Mouse (Mus musculus) kidney, adult 2 months (tissue): ENCODE results near the gene Tmem28. TPM values are rescaled to one million over a fixed set of nuclear protein-coding genes. Genes with fewer than 3 reads are reported as not detected.

Source experiments
- DNase-seq: peaks from one replicate; pipeline ENCODE4 v3.0.0; 2021
- H3K27ac ChIP-seq: fragments of 200-500 bp; 2 replicates; pipeline ENCODE4 v1.5.1; 2012; ENCODE audit warnings: low read depth, low read length, control low read depth, inconsistent platforms; ENCODE audit not compliant: insufficient read depth
- H3K27me3 ChIP-seq: fragments of 200-500 bp; replicated peaks from 2 replicates; pipeline ENCODE4 v1.6.1; 2012; ENCODE audit warnings: mild to moderate bottlenecking, moderate library complexity, low read length, inconsistent platforms; ENCODE audit not compliant: control insufficient read depth, insufficient read depth
- H3K36me3 ChIP-seq: fragments of 200-500 bp; 2 replicates; pipeline ENCODE4 v1.6.1; 2012; ENCODE audit warnings: mild to moderate bottlenecking, moderate library complexity, low read length, inconsistent platforms; ENCODE audit not compliant: control insufficient read depth, insufficient read depth
- H3K4me1 ChIP-seq: fragments of 200-500 bp; 2 replicates; pipeline ENCODE4 v1.6.1; 2011; ENCODE audit warnings: low read length; ENCODE audit not compliant: control insufficient read depth, insufficient read depth
- H3K4me3 ChIP-seq: fragments of 200-500 bp; 2 replicates; pipeline ENCODE4 v1.5.1; 2011; ENCODE audit warnings: mild to moderate bottlenecking, low read depth, low read length, control low read depth; ENCODE audit not compliant: insufficient read depth
- CTCF ChIP-seq: fragments of 200-500 bp; conservative IDR thresholded peaks from 2 replicates; pipeline ENCODE4 v1.5.1; 2011; ENCODE audit warnings: low read depth, mild to moderate bottlenecking, control low read depth, low read length, moderate library complexity, mixed read lengths; ENCODE audit not compliant: insufficient read depth, insufficient read length
- POLR2A ChIP-seq: fragments of 200-500 bp; IDR thresholded peaks from one replicate; pipeline ENCODE4 v1.6.1; 2011; ENCODE audit warnings: low read depth, low read length, control low read depth
- WGBS: fragments of 180-500 bp; shearing (Covaris S2); methylation state at CpG from one replicate; pipeline ENCODE4 v1.1.7; 2018; 5-methylcytosine and 5-hydroxymethylcytosine counted together
- polyA plus RNA-seq: library from polyadenylated mRNA; depleted of rRNA; stranded (reverse); fragments of >200 nt; gene quantifications from 2 replicates; pipeline ENCODE4 v1.2.3, GENCODE M21; 2012; rRNA removed

The Tmem28 gene
- polyA plus RNA-seq, 1 experiment = 1.0 TPM

DNA sequence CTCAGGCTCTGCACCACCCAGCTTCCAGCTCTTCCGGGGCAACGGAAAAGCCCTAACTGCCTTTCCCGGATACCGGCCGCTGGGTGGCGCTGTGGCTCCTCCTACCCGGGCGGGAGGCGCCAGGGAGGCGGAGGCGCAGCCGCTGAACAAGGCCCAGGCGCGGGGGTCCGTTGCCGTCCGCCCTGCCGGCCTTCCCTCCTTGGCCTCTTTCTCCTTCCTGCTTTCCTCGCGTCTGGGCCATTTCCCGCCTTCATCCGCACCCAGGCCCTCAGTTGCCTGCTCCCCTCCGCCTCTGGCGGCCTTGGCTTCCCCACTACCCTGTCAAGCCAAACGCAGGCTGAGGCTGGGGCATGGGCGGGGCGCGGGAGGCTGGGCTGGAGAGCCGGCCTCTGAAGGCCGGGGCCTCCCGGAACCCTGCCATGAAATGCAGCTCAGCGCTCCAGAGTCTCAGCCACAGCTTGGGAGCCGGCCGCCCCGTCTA lies 32.5 kb downstream of the Tmem28 start:
- H3K4me3 ChIP-seq = peak overlapping the region; percentile 84
- H3K36me3 ChIP-seq = no peaks in the 10 kb centered on the region
- peak; percentile 71 for DNase-seq
- WGBS = under 1% methylated on average over 26 of the region's 35 CpGs
- H3K27ac ChIP-seq = no peak overlapping the region; the same call in 1 of the 2 replicates
- no peaks in the 10 kb centered on the region for H3K27me3 ChIP-seq
- TF ChIP-seq CTCF = peak; percentile 59
- TF ChIP-seq POLR2A = no peak
- no peaks in the 10 kb centered on the region for H3K4me1 ChIP-seq

DNA sequence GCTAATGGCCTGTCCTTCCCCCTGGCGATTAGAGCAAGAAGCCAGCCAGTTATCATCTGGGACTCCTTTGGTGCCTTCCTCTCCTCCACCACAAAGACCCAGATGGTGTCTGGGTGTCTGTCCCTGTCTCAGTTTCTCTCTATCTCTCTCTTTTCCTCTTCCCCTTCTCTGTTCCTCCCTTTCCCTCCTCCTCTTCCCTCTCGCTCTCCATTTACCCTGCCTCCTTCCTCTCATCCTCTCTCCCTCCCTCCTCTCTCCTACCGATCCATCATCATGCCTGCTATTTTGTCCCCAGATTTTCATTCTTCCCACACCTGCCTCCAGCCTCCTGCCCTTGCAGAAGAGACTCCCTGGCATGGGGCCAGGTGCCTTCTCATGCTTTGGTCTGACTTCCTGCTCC lies 33.0 kb downstream of the Tmem28 start:
- WGBS = 47% methylated on average over 3 of the region's 3 CpGs
- Histone ChIP-seq H3K27me3 (no peaks in the 10 kb centered on the region), H3K27ac (no peak overlapping the region), H3K4me3 (no peak overlapping the region), H3K36me3 (no peaks in the 10 kb centered on the region), H3K4me1 (no peaks in the 10 kb centered on the region)
- DNase-seq = no peak
- no peak for TF ChIP-seq CTCF
- TF ChIP-seq POLR2A = no peak

- Histone ChIP-seq H3K36me3 (no peaks in the 10 kb centered on the region), H3K27ac (no peak overlapping the region), H3K4me3 (no peak overlapping the region), H3K27me3 (no peaks in the 10 kb centered on the region), H3K4me1 (no peaks in the 10 kb centered on the region)
- WGBS = 60% methylated on average over 4 of the region's 4 CpGs
- DNase-seq = no peak
- TF ChIP-seq POLR2A (no peak), CTCF (no peak)
Observed at GRCm38 (mm10) chrX:99872228-99872627, 51.4 kb downstream of the Tmem28 start.

DNA sequence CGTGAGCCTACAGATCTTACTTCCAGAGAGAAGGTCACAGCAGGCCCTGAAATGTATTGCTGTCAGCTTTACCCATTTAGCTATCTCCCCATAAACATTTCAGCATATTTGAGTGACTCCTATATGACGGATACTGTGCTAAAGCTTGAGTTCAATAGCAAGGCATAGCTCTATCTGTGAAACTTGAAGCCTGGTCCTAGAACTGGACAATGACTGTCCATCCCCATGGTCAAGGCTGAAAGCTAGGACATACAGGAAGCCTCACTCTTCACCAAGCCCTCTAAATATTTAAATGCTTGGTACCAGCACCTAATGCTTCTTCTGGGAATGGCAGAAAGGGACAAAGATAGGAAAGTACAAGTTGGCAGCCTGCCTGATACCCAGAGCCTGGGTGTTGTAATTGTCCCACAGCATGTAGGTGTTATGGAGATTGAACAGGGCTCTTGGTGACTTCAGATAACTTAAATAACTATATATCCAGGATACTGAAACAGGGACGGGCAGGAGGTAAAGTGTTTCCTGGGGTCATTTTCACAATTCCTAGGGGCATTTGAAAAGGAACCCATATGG lies 51.9 kb downstream of the Tmem28 start:
- Histone ChIP-seq H3K4me3 (no peak overlapping the region), H3K27ac (no peak overlapping the region), H3K27me3 (no peaks in the 10 kb centered on the region), H3K4me1 (no peaks in the 10 kb centered on the region), H3K36me3 (no peaks in the 10 kb centered on the region)
- no peak for DNase-seq
- WGBS = 77% methylated on average over 3 of the region's 3 CpGs
- TF ChIP-seq CTCF (no peak), POLR2A (no peak)

GRCm38 (mm10) chrX:99873259-99873919 lies 52.6 kb downstream of the Tmem28 start:
- no peak for DNase-seq
- no peak for TF ChIP-seq POLR2A
- no peak for TF ChIP-seq CTCF
- WGBS = 92% methylated on average over 2 of the region's 2 CpGs
- no peak overlapping the region for H3K27ac ChIP-seq
- no peaks in the 10 kb centered on the region for H3K36me3 ChIP-seq
- H3K4me3 ChIP-seq = no peak overlapping the region
- no peaks in the 10 kb centered on the region for H3K4me1 ChIP-seq
- H3K27me3 ChIP-seq = no peaks in the 10 kb centered on the region

GRCm38 (mm10) chrX:99873920-99874296 lies 53.1 kb downstream of the Tmem28 start:
- 15% methylated on average over 4 of the region's 4 CpGs for WGBS
- no peak overlapping the region for H3K4me3 ChIP-seq

DNA sequence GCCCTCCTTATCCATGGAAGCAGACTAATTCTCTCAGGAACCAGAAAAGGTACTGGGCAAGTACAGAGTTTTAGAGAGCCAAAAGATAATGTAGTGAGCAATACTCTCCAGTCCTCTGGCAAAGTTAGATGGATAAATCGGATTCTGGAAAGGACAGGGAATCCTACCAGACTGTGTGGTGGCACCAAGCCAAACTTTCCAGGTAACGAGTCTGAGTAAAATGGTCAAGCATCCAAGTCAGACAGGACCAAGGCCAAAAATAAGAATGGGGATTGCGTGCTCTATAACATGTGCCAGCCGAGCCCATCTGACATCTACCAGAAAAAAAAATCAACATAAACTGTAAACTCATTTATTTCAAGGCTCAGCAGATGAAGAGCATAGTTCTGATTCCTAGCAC lies 56.0 kb downstream of the Tmem28 start:
- H3K4me1 ChIP-seq = no peaks in the 10 kb centered on the region
- TF ChIP-seq CTCF (no peak), POLR2A (no peak)
- H3K27ac ChIP-seq = no peak overlapping the region
- H3K4me3 ChIP-seq = no peak overlapping the region
- 65% methylated on average over 4 of the region's 4 CpGs for WGBS
- DNase-seq = no peak
- H3K27me3 ChIP-seq = no peaks in the 10 kb centered on the region
- H3K36me3 ChIP-seq = no peaks in the 10 kb centered on the region

More at GRCm38 (mm10) chrX:99873920-99874296, 53.1 kb downstream of the Tmem28 start:
- Histone ChIP-seq H3K27ac (no peak overlapping the region), H3K27me3 (no peaks in the 10 kb centered on the region), H3K36me3 (no peaks in the 10 kb centered on the region), H3K4me1 (no peaks in the 10 kb centered on the region)
- TF ChIP-seq POLR2A (no peak), CTCF (no peak)
- DNase-seq = no peak

DNA sequence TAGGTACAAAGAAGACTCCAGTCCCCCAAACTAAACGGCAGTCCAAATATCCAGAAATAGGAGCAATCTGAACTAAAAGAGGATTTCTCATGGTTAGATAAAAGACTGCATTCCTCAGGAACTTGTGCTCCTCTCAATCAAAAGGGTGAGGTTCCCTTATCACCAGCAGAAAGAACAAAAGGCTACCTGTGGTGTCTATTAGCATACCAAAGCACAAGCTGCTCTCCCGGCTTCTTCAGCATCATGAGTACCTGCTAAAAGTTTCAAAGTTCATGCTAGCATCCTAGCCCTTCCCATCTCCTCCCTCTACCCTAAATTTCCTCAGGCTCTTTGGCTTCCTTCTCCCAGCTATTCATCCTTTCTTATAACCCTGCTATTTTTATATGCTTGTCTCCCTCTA lies 62.6 kb downstream of the Tmem28 start:
- no peak overlapping the region for H3K4me3 ChIP-seq
- H3K4me1 ChIP-seq = no peaks in the 10 kb centered on the region
- no peak for DNase-seq
- no peak overlapping the region for H3K27ac ChIP-seq
- H3K36me3 ChIP-seq = no peaks in the 10 kb centered on the region
- 31% methylated on average over 2 of the region's 2 CpGs for WGBS
- H3K27me3 ChIP-seq = no peaks in the 10 kb centered on the region
- no peak for TF ChIP-seq POLR2A
- TF ChIP-seq CTCF = no peak

Other genes starting within 250 kb of the Tmem28 start
- 0.79 and 0.97 TPM in 2 replicates for gene Eda, start 154.6 kb downstream of the Tmem28 start, polyA plus RNA-seq